Mouse (Mus musculus) olfactory bulb, adult 2 months (tissue): Measurements from ENCODE around the gene Gpatch3.

ENCODE experiments used
- CTCF ChIP-seq: fragments of 200-500 bp; IDR thresholded peaks from 2 replicates; pipeline ENCODE4 v1.5.1; 2012; ENCODE audit warnings: low read depth, mild to moderate bottlenecking, low read length, moderate library complexity; ENCODE audit not compliant: insufficient read depth
- POLR2A ChIP-seq: fragments of 200-500 bp; IDR thresholded peaks from 2 replicates; pipeline ENCODE4 v1.6.1; 2012; ENCODE audit warnings: mild to moderate bottlenecking, low read depth, low read length, moderate library complexity; ENCODE audit not compliant: insufficient read depth

- TF ChIP-seq CTCF (no peak), POLR2A (no peak)
Observed at GRCm38 (mm10) chr4:133613026-133613425, 38.5 kb downstream of the Gpatch3 start.
